Mouse (Mus musculus): Measurements from ENCODE around the gene Clec18a. TPM values are rescaled to one million over a fixed set of nuclear protein-coding genes. Genes with fewer than 3 reads are reported as not detected.
"Not testable (repeated sequence)": the region's sequence is repeated elsewhere in the genome, so short reads cannot be mapped to it uniquely, and the experiment has no call there.

Gene Clec18a
- polyA plus RNA-seq (2015; fragmentation: Nextera tagmentation; extraction: Ambion mirVana) = not detected in 2 replicates

GRCm38 (mm10) chr8:111092326-111092725 lies at the start of gene Clec18a:
Gene Clec18a, minus strand, starts transcription at chr8:111092426.
- not testable (repeated sequence) for H3K36me3 ChIP-seq (ENCODE audit: insufficient read depth, low read length); H3K4me2 ChIP-seq (replicated peaks; ENCODE audit: low read depth, low read length); H3K4me3 ChIP-seq (ENCODE audit: low read depth, low read length); H3K27ac ChIP-seq (ENCODE audit: low read length); H3K27me3 ChIP-seq (replicated peaks; ENCODE audit: insufficient read depth, low read length); H3K9me3 ChIP-seq (ENCODE audit: low read length); H3K9ac ChIP-seq (replicated peaks; ENCODE audit: low read depth); ATAC-seq; H3K4me1 ChIP-seq (ENCODE audit: insufficient read depth, low read depth, low read length); DNase-seq (ENCODE audit: low spot score)
- 90% methylated on average over 4 of the region's 6 CpGs for WGBS

- TF ChIP-seq CTCF (IDR thresholded peaks at IDR 0.05) (no peak), EP300 (IDR thresholded peaks at IDR 0.05) (no peak)
- H3K4me2 ChIP-seq (replicated peaks; ENCODE audit: low read depth, low read length) = no peak overlapping the region
- H3K9me3 ChIP-seq (ENCODE audit: low read length) = no peaks in the 10 kb centered on the region
- H3K4me1 ChIP-seq (ENCODE audit: insufficient read depth, low read depth, low read length) = no peaks in the 10 kb centered on the region
- no peak overlapping the region for H3K9ac ChIP-seq (replicated peaks; ENCODE audit: low read depth)
- H3K27ac ChIP-seq (ENCODE audit: low read length) = no peak overlapping the region
- ATAC-seq (0 out of 2 replicates have a peak, but pooled peaks have one; percentile 16), DNase-seq (ENCODE audit: low spot score) (peak; percentile 18)
- peaks cover 28% of the 10 kb centered on the region for H3K36me3 ChIP-seq (ENCODE audit: insufficient read depth, low read length)
- H3K4me3 ChIP-seq (ENCODE audit: low read depth, low read length) = no peak overlapping the region
- 81% methylated on average over 2 of the region's 2 CpGs for WGBS
- H3K27me3 ChIP-seq (replicated peaks; ENCODE audit: insufficient read depth, low read length) = no peaks in the 10 kb centered on the region
Observed at GRCm38 (mm10) chr8:111130756-111131155, 38.5 kb upstream of the Clec18a start.

- H3K36me3 ChIP-seq (ENCODE audit: insufficient read depth, low read length) = peaks cover 67% of the 10 kb centered on the region
- TF ChIP-seq EP300 (IDR thresholded peaks at IDR 0.05) (no peak), CTCF (IDR thresholded peaks at IDR 0.05) (no peak)
- ATAC-seq (no peak), DNase-seq (ENCODE audit: low spot score) (no peak)
- H3K4me3 ChIP-seq (ENCODE audit: low read depth, low read length) = no peak overlapping the region
- no peaks in the 10 kb centered on the region for H3K27me3 ChIP-seq (replicated peaks; ENCODE audit: insufficient read depth, low read length)
- no peak overlapping the region for H3K27ac ChIP-seq (ENCODE audit: low read length)
- H3K9ac ChIP-seq (replicated peaks; ENCODE audit: low read depth) = no peak overlapping the region
- WGBS = 89% methylated on average over 3 of the region's 3 CpGs
- no peaks in the 10 kb centered on the region for H3K4me1 ChIP-seq (ENCODE audit: insufficient read depth, low read depth, low read length)
- H3K4me2 ChIP-seq (replicated peaks; ENCODE audit: low read depth, low read length) = no peak overlapping the region
- H3K9me3 ChIP-seq (ENCODE audit: low read length) = no peaks in the 10 kb centered on the region
Observed at GRCm38 (mm10) chr8:111119481-111119880, 27.3 kb upstream of the Clec18a start.

GRCm38 (mm10) chr8:111114891-111115290 lies 22.7 kb upstream of the Clec18a start:
- H3K4me3 ChIP-seq (ENCODE audit: low read depth, low read length) = no peak overlapping the region
- H3K9ac ChIP-seq (replicated peaks; ENCODE audit: low read depth) = no peak overlapping the region
- no peak overlapping the region for H3K4me2 ChIP-seq (replicated peaks; ENCODE audit: low read depth, low read length)
- no peaks in the 10 kb centered on the region for H3K4me1 ChIP-seq (ENCODE audit: insufficient read depth, low read depth, low read length)
- TF ChIP-seq EP300 (IDR thresholded peaks at IDR 0.05) = no peak
- no peak for TF ChIP-seq CTCF (IDR thresholded peaks at IDR 0.05)
- DNase-seq (ENCODE audit: low spot score) (no peak), ATAC-seq (no peak)
- H3K9me3 ChIP-seq (ENCODE audit: low read length) = no peaks in the 10 kb centered on the region
- H3K27ac ChIP-seq (ENCODE audit: low read length) = no peak overlapping the region
- WGBS = 93% methylated on average over 5 of the region's 5 CpGs
- H3K27me3 ChIP-seq (replicated peaks; ENCODE audit: insufficient read depth, low read length) = no peaks in the 10 kb centered on the region
- H3K36me3 ChIP-seq (ENCODE audit: insufficient read depth, low read length) = peaks cover 35% of the 10 kb centered on the region

- ATAC-seq = peak; percentile 70; the same call in 1 of the 2 replicates
Observed at GRCm38 (mm10) chr8:111094719-111095302, 2.6 kb upstream of the Clec18a start.

GRCm38 (mm10) chr8:111093865-111094718 lies 1.9 kb upstream of the Clec18a start, which contains the start of gene Pdpr:
Gene Pdpr, plus strand, starts transcription at chr8:111094630.
- H3K9ac ChIP-seq (replicated peaks; ENCODE audit: low read depth) = peak within 1 kb of the TSS; percentile 66
- no peaks in the 10 kb centered on the region for H3K27me3 ChIP-seq (replicated peaks; ENCODE audit: insufficient read depth, low read length)
- peak within 1 kb of the TSS; percentile 57 for H3K4me3 ChIP-seq (ENCODE audit: low read depth, low read length)
- ATAC-seq (peak; percentile 96), DNase-seq (ENCODE audit: low spot score) (peak; percentile 92)
- peak within 1 kb of the TSS; percentile 66 for H3K4me2 ChIP-seq (replicated peaks; ENCODE audit: low read depth, low read length)
- no peaks in the 10 kb centered on the region for H3K36me3 ChIP-seq (ENCODE audit: insufficient read depth, low read length)
- H3K9me3 ChIP-seq (ENCODE audit: low read length) = no peaks in the 10 kb centered on the region
- peaks cover 6% of the 10 kb centered on the region; the same call in 1 of the 2 replicates for H3K4me1 ChIP-seq (ENCODE audit: insufficient read depth, low read depth, low read length)
- 10% methylated on average over 50 of the region's 72 CpGs for WGBS
- TF ChIP-seq EP300 (IDR thresholded peaks at IDR 0.05) = no peak
- TF ChIP-seq CTCF (IDR thresholded peaks at IDR 0.05) = no peak
- H3K27ac ChIP-seq (ENCODE audit: low read length) = peak within 1 kb of the TSS; percentile 66

More at GRCm38 (mm10) chr8:111094719-111095302, 2.6 kb upstream of the Clec18a start:
- Histone ChIP-seq H3K4me3 (ENCODE audit: low read depth, low read length) (peak overlapping the region; percentile 57), H3K4me2 (replicated peaks; ENCODE audit: low read depth, low read length) (peak overlapping the region; percentile 66), H3K27ac (ENCODE audit: low read length) (peak overlapping the region; percentile 20; the same call in 1 of the 2 replicates), H3K9ac (replicated peaks; ENCODE audit: low read depth) (peak overlapping the region; percentile 66)
- not testable (repeated sequence) for H3K9me3 ChIP-seq (ENCODE audit: low read length); H3K4me1 ChIP-seq (ENCODE audit: insufficient read depth, low read depth, low read length); H3K36me3 ChIP-seq (ENCODE audit: insufficient read depth, low read length); H3K27me3 ChIP-seq (replicated peaks; ENCODE audit: insufficient read depth, low read length)
- DNase-seq (ENCODE audit: low spot score) = peak; percentile 26
- WGBS = under 1% methylated on average over 17 of the region's 69 CpGs

All from lung, postnatal 0 days (tissue).